Mouse (Mus musculus) CH12.LX (cell line): ENCODE data around the gene Tpx2. TPM values are rescaled to one million over a fixed set of nuclear protein-coding genes. Genes with fewer than 3 reads are reported as not detected.
A peak's percentile ranks its signal among the peaks of the same experiment; 100 is the strongest.

Experiments used
- DNase-seq: peaks from one replicate; pipeline ENCODE4 v3.0.0-alpha.2; 2013; ENCODE audit errors: extremely low read depth
- H3K27ac ChIP-seq: 2 replicates; pipeline ENCODE4 v1.5.1; 2012; ENCODE audit warnings: low read depth, mild to moderate bottlenecking, control low read depth, moderate library complexity; ENCODE audit not compliant: insufficient read depth
- H3K27me3 ChIP-seq: replicated peaks from 2 replicates; pipeline ENCODE3; 2012; ENCODE audit warnings: inconsistent platforms
- H3K36me3 ChIP-seq, 2 experiments: replicated peaks in 1 of 2; 2 replicates each; pipeline versions ENCODE3 to v1.6.1; 2012; ENCODE audit warnings: inconsistent platforms in 1 of 2, low read length in 1 of 2, mild to moderate bottlenecking in 1 of 2, mixed read lengths in 1 of 2, moderate library complexity in 1 of 2; ENCODE audit not compliant: control insufficient read depth in 1 of 2, insufficient read depth in 1 of 2
- H3K4me1 ChIP-seq, 2 experiments: 2 replicates each; pipeline ENCODE4 v1.6.1; 2012; ENCODE audit warnings: inconsistent platforms in 1 of 2, moderate library complexity in 1 of 2; ENCODE audit not compliant: insufficient read depth in 2 of 2, control insufficient read depth in 1 of 2
- H3K4me2 ChIP-seq: 2 replicates; pipeline ENCODE4 v1.6.1; 2012; ENCODE audit warnings: low read depth, mild to moderate bottlenecking, control low read depth; ENCODE audit not compliant: poor library complexity, insufficient read depth, severe bottlenecking
- H3K4me3 ChIP-seq, 3 experiments: fragments of 150-350 bp in 1 of 3; sonication (generic) in 1 of 3; replicated peaks in 1 of 3; 2 replicates each; pipeline versions ENCODE3 to v1.5.1; 2011 to 2012; ENCODE audit warnings: low read depth in 2 of 3, low read length in 2 of 3, mild to moderate bottlenecking in 2 of 3, moderate library complexity in 2 of 3, control low read depth in 1 of 3, improper control_type of control experiment in 1 of 3, inconsistent platforms in 1 of 3, mixed read lengths in 1 of 3; ENCODE audit not compliant: poor library complexity in 1 of 3
- H3K79me2 ChIP-seq: replicated peaks from 2 replicates; pipeline ENCODE4 v1.6.1; 2012; ENCODE audit warnings: mild to moderate bottlenecking, moderate library complexity; ENCODE audit not compliant: control insufficient read depth, poor library complexity, insufficient read depth, severe bottlenecking; ENCODE audit errors: extremely low read depth
- H3K9ac ChIP-seq: 2 replicates; pipeline ENCODE4 v1.6.1; 2012; ENCODE audit warnings: low read depth, mild to moderate bottlenecking, control low read depth, moderate library complexity; ENCODE audit not compliant: insufficient read depth
- H3K9me3 ChIP-seq: replicated peaks from 2 replicates; pipeline ENCODE3; 2012; ENCODE audit warnings: low read length, inconsistent platforms, mixed read lengths
- BHLHE40 ChIP-seq: IDR thresholded peaks from 2 replicates; pipeline ENCODE4 v1.6.1; 2011; ENCODE audit warnings: mild to moderate bottlenecking, low read depth, low read length, improper control_type of control experiment
- CHD2 ChIP-seq: IDR thresholded peaks from 2 replicates; pipeline ENCODE4 v1.6.1; 2011; ENCODE audit warnings: low read length, improper control_type of control experiment
- EP300 ChIP-seq: IDR thresholded peaks from 2 replicates; pipeline ENCODE4 v1.6.1; 2011; ENCODE audit warnings: low read length, improper control_type of control experiment
- ETS1 ChIP-seq: conservative IDR thresholded peaks from 2 replicates; pipeline ENCODE4 v1.6.1; 2012; ENCODE audit warnings: low read depth, mild to moderate bottlenecking, inconsistent platforms, low read length, improper control_type of control experiment, moderate library complexity
- IRF4 ChIP-seq: IDR thresholded peaks from 2 replicates; pipeline ENCODE4 v1.6.1; 2014; ENCODE audit warnings: low read depth, mild to moderate bottlenecking, inconsistent platforms, low read length, improper control_type of control experiment
- JUN ChIP-seq: IDR thresholded peaks from 2 replicates; pipeline ENCODE4 v1.6.1; 2011; ENCODE audit warnings: low read depth, mild to moderate bottlenecking, low read length, improper control_type of control experiment, moderate library complexity; ENCODE audit not compliant: insufficient read depth
- MAFK ChIP-seq: IDR thresholded peaks from 2 replicates; pipeline ENCODE4 v1.6.1; 2011; ENCODE audit warnings: low read length, improper control_type of control experiment; ENCODE audit not compliant: insufficient replicate concordance
- MAX ChIP-seq: IDR thresholded peaks from 2 replicates; pipeline ENCODE4 v1.6.1; 2011; ENCODE audit warnings: low read length, improper control_type of control experiment
- MAZ ChIP-seq: IDR thresholded peaks from 2 replicates; pipeline ENCODE4 v1.6.1; 2012; ENCODE audit warnings: low read depth, mild to moderate bottlenecking, inconsistent platforms, low read length, improper control_type of control experiment, moderate library complexity
- MEF2A ChIP-seq: IDR thresholded peaks from 2 replicates; pipeline ENCODE4 v1.6.1; 2014; ENCODE audit warnings: low read depth, mild to moderate bottlenecking, inconsistent platforms, low read length, improper control_type of control experiment, borderline replicate concordance
- MXI1 ChIP-seq: IDR thresholded peaks from 2 replicates; pipeline ENCODE4 v1.6.1; 2011; ENCODE audit warnings: mild to moderate bottlenecking, low read depth, low read length, improper control_type of control experiment
- NELFE ChIP-seq: IDR thresholded peaks from 2 replicates; pipeline ENCODE4 v1.6.1; 2011; ENCODE audit warnings: low read depth, low read length, improper control_type of control experiment
- NRF1 ChIP-seq: IDR thresholded peaks from 2 replicates; pipeline ENCODE4 v1.6.1; 2014; ENCODE audit warnings: low read depth, mild to moderate bottlenecking, inconsistent platforms, low read length, improper control_type of control experiment, moderate library complexity
- PAX5 ChIP-seq: IDR thresholded peaks from 2 replicates; pipeline ENCODE4 v1.6.1; 2012; ENCODE audit warnings: low read length, inconsistent platforms, mixed read lengths
- POLR2A ChIP-seq: IDR thresholded peaks from 2 replicates; pipeline ENCODE4 v1.6.1; 2011; ENCODE audit warnings: low read depth, mild to moderate bottlenecking, improper control_type of control experiment, low read length
- RAD21 ChIP-seq: IDR thresholded peaks from 2 replicates; pipeline ENCODE4 v1.6.1; 2011; ENCODE audit warnings: low read depth, mild to moderate bottlenecking, low read length, improper control_type of control experiment, moderate library complexity
- SIN3A ChIP-seq: IDR thresholded peaks from 2 replicates; pipeline ENCODE4 v1.6.1; 2012; ENCODE audit warnings: low read length, improper control_type of control experiment, inconsistent platforms
- SMC3 ChIP-seq: IDR thresholded peaks from 2 replicates; pipeline ENCODE4 v1.6.1; 2011; ENCODE audit warnings: low read depth, low read length, improper control_type of control experiment
- TBP ChIP-seq: conservative IDR thresholded peaks from 2 replicates; pipeline ENCODE4 v1.6.1; 2011; ENCODE audit warnings: low read depth, low read length, improper control_type of control experiment
- TCF12 ChIP-seq: IDR thresholded peaks from 2 replicates; pipeline ENCODE4 v1.6.1; 2014; ENCODE audit warnings: low read depth, mild to moderate bottlenecking, inconsistent platforms, low read length, improper control_type of control experiment
- UBTF ChIP-seq: IDR thresholded peaks from 2 replicates; pipeline ENCODE4 v1.6.1; 2012; ENCODE audit warnings: low read depth, mild to moderate bottlenecking, inconsistent platforms, low read length, improper control_type of control experiment, moderate library complexity
- USF1 ChIP-seq: IDR thresholded peaks from 2 replicates; pipeline ENCODE4 v1.6.1; 2014; ENCODE audit warnings: low read depth, mild to moderate bottlenecking, inconsistent platforms, low read length, improper control_type of control experiment
- USF2 ChIP-seq: conservative IDR thresholded peaks from 2 replicates; pipeline ENCODE4 v1.6.1; 2011; ENCODE audit warnings: low read depth, low read length, improper control_type of control experiment
- ZKSCAN1 ChIP-seq: IDR thresholded peaks from 2 replicates; pipeline ENCODE4 v1.6.1; 2012; ENCODE audit warnings: low read depth, inconsistent platforms, low read length, improper control_type of control experiment, borderline replicate concordance
- ZMIZ1 ChIP-seq: IDR thresholded peaks from 2 replicates; pipeline ENCODE4 v1.6.1; 2012; ENCODE audit warnings: low read depth, mild to moderate bottlenecking, inconsistent platforms, low read length, improper control_type of control experiment
- ZNF384 ChIP-seq: IDR thresholded peaks from 2 replicates; pipeline ENCODE4 v1.6.1; 2012; ENCODE audit warnings: low read depth, low read length, improper control_type of control experiment, inconsistent platforms
- dilution Hi-C: fragments of 300-500 bp; cut with MboI; formaldehyde crosslinking; loops from 2 replicates; pipeline ENCODE4 v1.14.3; 2020; ENCODE audit warnings: low sequenced_read_pairs; ENCODE audit not compliant: extremely low pct_unique_long_range_greater_than_20kb, extremely low pct_ligation_motif_present
- in situ Hi-C: fragments of 300-500 bp; cut with MboI; formaldehyde crosslinking; loops from 3 replicates; pipeline ENCODE4 v1.14.3; 2019; ENCODE audit warnings: low sequenced_read_pairs, low pct_ligation_motif_present, low pct_unique_long_range_greater_than_20kb, mixed read lengths
- polyA plus RNA-seq: library from polyadenylated mRNA; unstranded; fragments of >175 nt; gene quantifications from 2 replicates; pipeline ENCODE4 v1.2.1, GENCODE M21; 2012; ENCODE audit warnings: low read depth; ENCODE audit not compliant: insufficient read length
- total RNA-seq, 2 experiments: library from RNA; depleted of rRNA; stranded (reverse); fragments of 300-350 nt in 1 of 2; fragments of >200 nt in 1 of 2; gene quantifications; 2 replicates each; pipeline ENCODE4 v1.2.3; 2012 to 2014

Tpx2 gene
- total and polyA plus RNA-seq, 3 experiments = 66.1 to 127 (median 98.0) TPM

- TF ChIP-seq MAZ (peak; percentile 16; the same call in 1 of the 2 replicates), TBP (0 out of 2 replicates have a peak, but pooled peaks have one; percentile 30)
Measured at GRCm38 (mm10) chr2:152916111-152916510, 68.3 kb downstream of the Tpx2 start (continued).

- H3K9ac ChIP-seq = no peak overlapping the region
- H3K9me3 ChIP-seq = peaks cover 3% of the 10 kb centered on the region
- dilution Hi-C loops = no loop called here
- peak; percentile 82 for DNase-seq
- peaks cover 19% of the 10 kb centered on the region for H3K27me3 ChIP-seq
- H3K27ac ChIP-seq = no peak overlapping the region
- H3K79me2 ChIP-seq = no peaks in the 10 kb centered on the region
- TF ChIP-seq USF2 = no peak
- TF ChIP-seq RAD21 = no peak
- TF ChIP-seq POLR2A = no peak
- TF ChIP-seq TCF12 = peak; percentile 84
- no peak for TF ChIP-seq PAX5
- no peak for TF ChIP-seq ZMIZ1
- no peak for TF ChIP-seq UBTF
- no peak for TF ChIP-seq USF1
- peak; percentile 87 for TF ChIP-seq ETS1
- TF ChIP-seq ZNF384 = no peak
- peak; percentile 18; the same call in 1 of the 2 replicates for TF ChIP-seq MEF2A
- TF ChIP-seq MAX = peak; percentile 44
- no peak; the same call in 1 of the 2 replicates for TF ChIP-seq EP300
- TF ChIP-seq SIN3A = peak; percentile 86
- no peak for TF ChIP-seq TBP
- no peak for TF ChIP-seq IRF4
- no peak for TF ChIP-seq ZKSCAN1
- no peak for TF ChIP-seq MXI1
- TF ChIP-seq CHD2 = no peak
- no peak for TF ChIP-seq NELFE
- TF ChIP-seq MAFK = no peak
- no peak for TF ChIP-seq NRF1
- TF ChIP-seq MAZ = 0 out of 2 replicates have a peak, but pooled peaks have one; percentile 36
- peak; percentile 86 for TF ChIP-seq BHLHE40
- TF ChIP-seq JUN = no peak
- TF ChIP-seq SMC3 = no peak
- TF ChIP-seq, all 38 proteins: peak for 7
- H3K36me3 ChIP-seq = no peaks in the 10 kb centered on the region
- in situ Hi-C loops = loop anchor here (5.0 to 25.0 kb wide), 3 partner anchors 105 to 670 kb away; no protein-coding TSS in a partner anchor
- peak overlapping the region; percentile 65 for H3K4me2 ChIP-seq
- H3K4me3 ChIP-seq = peak overlapping the region in 2 of 3 experiments; percentile 13 to 34
- peaks cover 27 to 75% of the 10 kb centered on the region in 2 experiments for H3K4me1 ChIP-seq
Measured at GRCm38 (mm10) chr2:152917671-152918070, 69.9 kb downstream of the Tpx2 start.
